Mouse (Mus musculus) brain, embryonic 14.5 days (tissue): ENCODE measurements around the gene Trim26. TPM values are rescaled to one million over a fixed set of nuclear protein-coding genes. Genes with fewer than 3 reads are reported as not detected.
"Not testable (repeated sequence)": the region's sequence is repeated elsewhere in the genome, so short reads cannot be mapped to it uniquely, and the experiment has no call there.

Experiments
- DNase-seq: peaks from one replicate; pipeline ENCODE4 v3.0.0-alpha.2; 2011; ENCODE audit warnings: low read depth
- CTCF ChIP-seq: fragments of 200-500 bp; IDR thresholded peaks from 2 replicates; pipeline ENCODE4 v1.5.1; 2012; ENCODE audit warnings: inconsistent platforms, mild to moderate bottlenecking, moderate library complexity, borderline replicate concordance; ENCODE audit not compliant: insufficient read depth, insufficient read length; ENCODE audit errors: extremely low read depth
- POLR2A ChIP-seq: fragments of 200-500 bp; IDR thresholded peaks from 2 replicates; pipeline ENCODE4 v1.6.1; 2012; ENCODE audit warnings: mild to moderate bottlenecking, inconsistent platforms, borderline replicate concordance; ENCODE audit not compliant: poor library complexity, insufficient read depth, insufficient read length, severe bottlenecking; ENCODE audit errors: extremely low read depth
- polyA plus RNA-seq: library from polyadenylated mRNA; depleted of rRNA; stranded (reverse); fragments of >200 nt; gene quantifications from 2 replicates; pipeline ENCODE4 v1.2.3, GENCODE M21; 2012

Trim26 gene
- polyA plus RNA-seq, 1 experiment = 33.7 TPM

DNA sequence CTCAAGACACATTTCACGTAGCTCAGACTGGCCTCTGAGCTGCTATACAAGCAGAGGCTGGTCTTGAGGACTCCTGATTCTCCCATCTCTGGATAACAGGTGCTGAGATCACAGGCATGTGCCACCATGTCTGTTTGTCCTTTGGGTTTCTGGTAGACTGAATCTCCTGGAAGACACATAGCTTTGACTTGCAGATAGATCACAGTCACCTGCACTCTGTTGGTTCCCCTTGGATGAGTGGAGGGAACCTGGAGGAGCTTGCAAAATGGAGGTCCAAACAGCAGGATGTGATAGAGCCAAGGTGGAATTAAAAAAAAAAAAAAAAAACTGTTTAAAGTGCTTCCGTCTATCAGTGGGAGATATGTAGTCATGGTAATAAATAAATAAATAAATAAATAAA lies 31.9 kb downstream of the Trim26 start:
- TF ChIP-seq POLR2A (no peak), CTCF (no peak)
- no peak for DNase-seq

DNA sequence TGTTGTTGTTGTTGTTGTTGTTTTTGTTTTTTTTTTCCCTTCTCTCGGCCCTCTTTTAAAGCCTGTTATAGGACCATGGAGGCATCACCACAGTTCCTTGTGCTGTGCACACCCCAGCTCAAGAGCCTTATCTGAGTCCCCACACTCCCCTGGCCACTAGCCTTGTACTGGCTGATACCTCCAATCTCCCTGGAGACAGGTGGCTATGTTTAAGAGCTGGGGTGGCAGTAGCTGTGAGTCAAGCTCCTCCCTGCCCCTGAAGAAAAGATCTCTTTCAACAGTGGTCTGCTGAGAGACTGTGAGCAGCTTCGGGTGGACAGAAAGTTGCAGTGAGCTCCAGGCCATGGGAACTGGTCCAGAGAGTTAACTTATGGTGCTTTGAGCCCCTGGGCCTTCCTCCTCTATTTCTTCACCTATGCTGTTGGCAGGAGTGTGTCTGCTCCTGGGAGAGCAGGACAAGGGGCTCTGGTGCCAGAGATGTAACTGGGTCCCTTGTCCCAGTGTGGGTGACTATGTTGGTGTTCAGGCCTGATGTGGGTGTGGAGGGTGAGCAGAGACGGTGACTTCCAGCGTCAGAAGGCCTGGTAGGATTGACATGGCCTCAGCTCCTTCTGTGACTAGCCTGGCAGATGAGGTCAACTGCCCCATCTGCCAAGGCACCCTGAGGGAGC lies 32.5 kb downstream of the Trim26 start, which contains the start of gene Trim10:
TSS of gene Trim10 (plus strand) at position 291 of the 671 bp plus-strand sequence.
- TF ChIP-seq CTCF = no peak
- no peak for TF ChIP-seq POLR2A
- no peak for DNase-seq

DNA sequence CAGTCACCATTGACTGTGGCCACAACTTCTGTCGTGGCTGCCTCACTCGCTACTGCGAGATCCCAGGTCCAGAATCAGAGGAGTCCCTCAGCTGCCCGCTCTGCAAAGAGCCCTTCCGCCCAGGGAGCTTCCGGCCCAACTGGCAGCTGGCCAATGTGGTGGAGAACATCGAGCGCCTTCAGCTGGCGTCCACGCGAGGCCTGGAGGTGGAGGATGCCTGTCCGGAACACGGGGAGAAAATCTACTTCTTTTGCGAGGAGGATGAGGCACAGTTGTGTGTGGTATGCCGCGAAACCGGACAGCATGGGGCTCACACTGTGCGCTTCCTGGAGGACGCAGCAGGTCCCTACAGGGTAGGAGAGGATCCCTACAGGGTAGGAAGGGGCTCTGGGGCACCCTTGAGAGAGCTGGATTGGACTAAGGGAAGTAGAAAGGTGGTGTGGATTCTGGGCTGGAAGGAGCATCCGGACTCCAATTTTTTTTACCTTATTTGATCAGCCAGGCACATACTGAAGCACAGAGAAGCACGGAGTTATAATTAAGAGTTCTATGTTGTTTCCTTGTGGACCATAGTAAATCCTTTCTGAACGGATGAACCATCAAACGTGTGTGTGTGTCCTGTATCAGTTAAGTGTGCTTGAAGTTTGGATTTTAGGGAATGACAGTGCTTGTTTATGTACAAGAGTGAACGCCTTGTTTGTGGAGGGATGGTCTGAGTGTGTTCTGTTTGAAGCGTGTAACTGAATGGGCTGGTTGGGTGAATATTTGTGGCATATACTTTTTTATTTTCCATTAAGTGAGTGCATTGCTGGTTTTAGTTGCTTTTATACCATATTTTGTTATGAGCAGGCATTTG lies 33.2 kb downstream of the Trim26 start:
- TF ChIP-seq POLR2A = no peak
- TF ChIP-seq CTCF = no peak

DNA sequence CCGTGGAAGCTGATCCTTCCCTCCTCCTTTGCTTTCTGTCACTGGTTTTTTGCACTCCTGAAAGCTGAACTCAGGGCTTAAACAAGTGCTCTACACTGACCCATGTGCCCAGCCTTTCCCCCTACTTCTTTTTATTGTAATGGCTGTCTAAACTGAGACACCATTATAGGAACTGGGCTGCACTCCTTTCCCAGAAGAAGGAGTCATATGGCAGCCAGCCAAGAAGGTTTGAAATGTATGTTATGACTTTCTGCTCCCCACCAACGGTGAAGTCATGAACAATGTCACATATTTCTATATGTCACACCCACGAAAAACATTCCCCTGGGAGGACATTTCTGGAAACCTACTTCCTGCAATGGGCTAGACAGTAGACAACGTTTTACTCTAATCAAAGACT lies 37.7 kb downstream of the Trim26 start:
- TF ChIP-seq CTCF (no peak), POLR2A (no peak)
- no peak for DNase-seq

More for the DNA sequence above, 33.2 kb downstream of the Trim26 start:
- no peak for DNase-seq

DNA sequence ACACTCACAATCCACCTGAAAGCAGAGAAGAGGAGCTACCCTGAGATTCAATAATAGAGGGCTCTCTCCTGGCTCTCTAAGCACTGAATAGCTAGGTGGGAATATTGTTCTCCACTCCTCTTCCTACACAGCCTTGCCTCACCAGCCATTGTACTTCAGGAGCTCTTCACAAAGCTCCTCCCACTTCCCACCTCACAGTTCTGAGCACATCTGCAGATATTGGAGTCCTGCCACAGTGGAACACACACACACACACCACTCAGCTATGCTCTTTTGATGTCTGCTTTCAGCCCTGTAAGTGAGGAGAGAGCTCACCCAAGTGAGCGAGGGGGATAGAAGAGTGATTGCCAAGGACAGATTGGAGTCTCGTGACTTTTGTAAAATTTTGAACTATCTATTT lies 46.4 kb downstream of the Trim26 start:
- TF ChIP-seq CTCF (no peak), POLR2A (no peak)
- DNase-seq = no peak

DNA sequence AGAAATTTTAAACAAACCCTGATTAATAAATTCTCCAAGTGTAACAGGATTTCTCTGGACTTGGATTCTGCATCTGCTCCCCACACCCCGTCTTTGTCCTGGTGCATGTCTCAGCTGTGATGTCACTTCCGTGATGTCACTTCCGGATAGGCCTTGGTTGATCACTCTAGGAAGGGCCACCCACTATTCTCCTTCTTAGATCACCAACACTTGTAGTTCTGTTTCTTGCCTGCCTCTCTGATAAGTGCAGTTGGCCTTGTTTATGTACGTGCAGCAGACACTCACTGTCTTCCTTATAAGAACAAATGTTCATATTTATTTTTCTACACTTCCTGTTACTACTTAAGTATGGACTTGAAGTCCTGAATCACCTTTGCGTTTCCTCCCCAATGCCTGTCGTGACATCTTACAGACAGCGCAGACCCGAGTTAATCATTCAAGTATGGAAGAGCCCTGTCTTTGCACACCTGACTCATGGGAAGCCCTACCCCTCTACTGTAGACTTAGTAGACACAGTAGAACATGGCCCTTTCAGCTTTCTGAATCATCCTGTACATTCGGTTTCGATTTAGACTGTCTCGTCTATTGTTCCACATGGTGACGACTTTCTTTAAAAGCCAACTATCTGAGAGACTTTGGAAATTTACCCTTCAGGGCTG lies 48.3 kb downstream of the Trim26 start:
- TF ChIP-seq POLR2A (no peak), CTCF (no peak)

DNA sequence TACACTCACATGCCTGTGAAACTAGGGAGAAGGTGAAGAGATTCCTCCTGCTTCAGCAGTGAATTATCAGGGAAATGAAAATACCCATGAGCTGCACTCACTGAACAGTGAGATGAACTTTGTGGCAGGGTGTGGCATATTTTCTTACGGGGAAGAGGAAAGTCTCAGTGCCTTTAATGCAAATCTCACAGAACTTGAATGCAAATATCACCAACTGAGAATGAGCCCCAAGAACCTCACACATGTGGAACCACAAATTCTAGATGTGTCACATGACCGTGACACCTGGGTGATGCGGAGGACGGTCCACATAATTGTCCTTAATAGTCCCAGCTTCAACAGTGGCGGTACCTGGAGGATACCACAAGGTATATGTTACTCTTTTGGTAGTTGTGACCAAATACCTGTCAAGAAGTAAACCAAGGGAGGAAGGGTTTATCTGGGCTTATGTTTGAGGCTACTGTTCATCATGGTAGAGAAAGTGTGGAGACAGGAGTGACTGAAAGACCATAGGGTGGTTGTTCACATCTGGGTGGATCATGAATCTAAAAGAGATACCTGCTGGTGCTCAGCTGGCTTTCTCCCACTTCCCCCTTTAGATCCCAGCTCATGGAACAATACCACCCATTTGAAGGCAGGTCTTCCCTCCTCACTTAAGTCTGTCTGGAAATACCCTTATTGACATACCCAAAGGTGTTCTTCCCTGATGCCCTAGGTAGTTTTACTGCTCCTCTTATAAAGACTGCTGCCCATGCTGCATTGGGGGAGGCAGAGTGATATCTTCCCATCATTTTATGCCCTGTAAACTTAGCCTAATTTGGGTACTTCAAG lies 53.4 kb downstream of the Trim26 start, which contains the start of gene Trim40:
TSS of gene Trim40 (minus strand) at position 51 of the 831 bp plus-strand sequence.
- no peak for DNase-seq
- TF ChIP-seq CTCF (no peak), POLR2A (no peak)

More for the DNA sequence above, 48.3 kb downstream of the Trim26 start:
- no peak for DNase-seq

DNA sequence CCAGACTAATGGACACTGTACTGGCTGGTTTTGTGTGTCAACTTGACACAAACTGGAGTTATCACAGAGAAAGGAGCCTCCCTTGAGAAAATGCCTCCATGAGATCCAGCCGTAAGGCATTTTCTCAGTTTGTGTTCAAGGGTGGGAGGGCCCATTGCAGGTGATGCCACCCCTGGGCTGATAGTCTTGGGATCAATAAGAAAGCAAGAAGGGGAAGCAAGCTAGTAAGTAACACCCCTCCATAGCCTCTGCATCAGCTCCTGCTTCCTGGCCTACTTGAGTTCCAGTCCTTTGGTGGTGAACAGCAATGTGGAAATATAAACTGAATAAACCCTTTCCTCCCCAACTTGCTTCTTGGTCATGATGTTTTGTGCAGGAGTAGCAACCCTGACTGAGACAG lies 54.6 kb downstream of the Trim26 start:
- not testable (repeated sequence) for DNase-seq

DNA sequence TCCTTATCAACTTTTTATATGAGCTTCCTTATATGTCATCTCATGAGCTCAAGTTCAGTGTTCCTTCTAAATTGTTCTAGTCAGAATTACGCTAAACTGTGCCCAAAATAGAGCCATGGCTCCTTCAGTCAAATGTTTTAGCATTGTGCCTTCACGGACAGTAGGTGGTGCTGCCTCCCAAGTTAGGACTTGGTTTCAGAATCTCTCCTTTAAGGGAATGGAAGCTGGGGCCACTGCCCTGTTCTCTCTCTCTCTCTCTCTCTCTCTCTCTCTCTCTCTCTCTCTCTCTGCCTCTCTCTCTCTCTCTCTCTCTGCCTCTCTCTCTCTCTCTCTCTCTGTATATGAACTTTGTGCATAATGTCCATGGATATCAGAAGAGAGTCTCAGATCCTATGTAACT lies 55.4 kb downstream of the Trim26 start:
- peak; percentile 75 for TF ChIP-seq CTCF
- TF ChIP-seq POLR2A = no peak
- peak; percentile 80 for DNase-seq

DNA sequence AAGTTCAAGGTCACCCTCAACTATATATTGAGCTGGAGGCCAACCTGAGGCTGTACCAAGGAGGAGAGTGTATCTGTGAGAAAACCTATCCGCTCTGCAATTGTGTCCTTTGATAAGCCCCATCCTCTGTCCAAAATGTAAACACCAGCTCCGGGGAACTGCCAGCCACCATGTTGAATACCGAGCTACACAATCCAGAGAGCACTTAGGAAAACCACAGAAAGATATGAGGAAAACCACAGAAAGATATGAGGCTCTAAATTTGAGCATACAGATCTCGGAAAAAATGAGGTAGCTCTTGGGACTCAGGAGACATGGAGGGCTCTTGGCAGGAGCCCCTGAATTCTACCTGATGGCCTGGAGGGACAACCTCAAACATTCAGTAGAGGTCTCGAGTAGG lies 56.5 kb downstream of the Trim26 start:
- TF ChIP-seq CTCF (no peak), POLR2A (no peak)
- no peak for DNase-seq

DNA sequence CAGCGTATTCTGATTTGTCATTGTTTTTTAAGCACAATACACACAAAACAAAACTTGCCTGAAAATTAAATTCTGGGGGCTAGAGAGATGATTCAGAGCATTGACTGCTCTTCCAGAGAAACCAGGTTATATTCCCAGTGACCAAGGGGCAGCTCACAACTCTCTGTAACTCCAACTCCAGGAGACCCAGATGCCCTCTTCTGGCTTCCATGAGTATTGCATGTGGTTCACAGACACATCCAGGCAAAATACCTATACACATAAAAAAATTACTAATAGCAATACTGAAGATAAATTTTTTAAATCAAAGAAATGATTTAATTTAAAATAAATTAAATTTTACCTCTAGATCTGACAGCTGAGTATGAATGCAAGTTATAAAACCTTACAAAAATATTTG lies 59.6 kb downstream of the Trim26 start:
- TF ChIP-seq CTCF (peak; percentile 65; the same call in 1 of the 2 replicates), POLR2A (no peak)

More for the DNA sequence above, 59.6 kb downstream of the Trim26 start:
- DNase-seq = peak; percentile 49
